Mouse (Mus musculus): ENCODE data around the gene Pim3. TPM values are rescaled to one million over a fixed set of nuclear protein-coding genes. Genes with fewer than 3 reads are reported as not detected.

Pim3 gene
- total RNA-seq, 2 experiments from 2014 or later, result 35.7 to 35.9 TPM

GRCm38 (mm10) chr15:88836031-88836430 lies 26.0 kb upstream of the Pim3 start:
- intact Hi-C loops (cut with DNase I), result no loop called here
- DNase-seq (ENCODE audit: low spot score in 2 of 2), result no peak

GRCm38 (mm10) chr15:88836571-88836970 lies 25.4 kb upstream of the Pim3 start:
- DNase-seq (ENCODE audit: low spot score in 2 of 2), result no peak
- intact Hi-C loops (cut with DNase I), result no loop called here

- DNase-seq (ENCODE audit: low spot score in 2 of 2), result peak; percentile 32 to 36
- intact Hi-C loops (cut with DNase I), result no loop called here
These were observed 24.6 kb upstream of the Pim3 start for GRCm38 (mm10) chr15:88837199-88837932.

- intact Hi-C loops (cut with DNase I), result loop anchor here (1.0 kb wide), 1 partner anchor 24 kb away; the partner anchor contains the start of gene Pim3
- DNase-seq (ENCODE audit: low spot score in 2 of 2), result no peak
These were observed 24.0 kb upstream of the Pim3 start for GRCm38 (mm10) chr15:88837977-88838376.

GRCm38 (mm10) chr15:88839271-88839670 lies 22.7 kb upstream of the Pim3 start:
- peak; percentile 65 to 82 for DNase-seq (ENCODE audit: low spot score in 2 of 2)
- intact Hi-C loops (cut with DNase I), result no loop called here

- intact Hi-C loops (cut with DNase I), result no loop called here
- no peak for DNase-seq (ENCODE audit: low spot score in 2 of 2)
These were observed 21.9 kb upstream of the Pim3 start for GRCm38 (mm10) chr15:88840126-88840525.

- intact Hi-C loops (cut with DNase I), result no loop called here
- DNase-seq (ENCODE audit: low spot score in 2 of 2), result no peak
These were observed 20.8 kb upstream of the Pim3 start for GRCm38 (mm10) chr15:88841160-88841559.

- intact Hi-C loops (cut with DNase I), result no loop called here
- no peak for DNase-seq (ENCODE audit: low spot score in 2 of 2)
These were observed 20.2 kb upstream of the Pim3 start for GRCm38 (mm10) chr15:88841580-88842299.

- intact Hi-C loops (cut with DNase I), result no loop called here
- DNase-seq (ENCODE audit: low spot score in 2 of 2), result no peak
These were observed 19.7 kb upstream of the Pim3 start for GRCm38 (mm10) chr15:88842300-88842673.

GRCm38 (mm10) chr15:88843486-88844097 lies 18.4 kb upstream of the Pim3 start:
- peak in 1 of 2 experiments; percentile 60 for DNase-seq (ENCODE audit: low spot score in 2 of 2)
- intact Hi-C loops (cut with DNase I), result no loop called here

GRCm38 (mm10) chr15:88844966-88845365 lies 17.0 kb upstream of the Pim3 start:
- intact Hi-C loops (cut with DNase I), result no loop called here
- DNase-seq (ENCODE audit: low spot score in 2 of 2), result no peak

GRCm38 (mm10) chr15:88848661-88849060 lies 13.3 kb upstream of the Pim3 start:
- no peak for DNase-seq (ENCODE audit: low spot score in 2 of 2)
- intact Hi-C loops (cut with DNase I), result no loop called here

- no peak for DNase-seq (ENCODE audit: low spot score in 2 of 2)
- intact Hi-C loops (cut with DNase I), result no loop called here
These were observed 12.4 kb upstream of the Pim3 start for GRCm38 (mm10) chr15:88849621-88850020.

- DNase-seq (ENCODE audit: low spot score in 2 of 2), result peak; percentile 80 to 81
- intact Hi-C loops (cut with DNase I), result no loop called here
These were observed 11.7 kb upstream of the Pim3 start for GRCm38 (mm10) chr15:88850146-88850826.

- intact Hi-C loops (cut with DNase I), result no loop called here
- DNase-seq (ENCODE audit: low spot score in 2 of 2), result no peak
These were observed 10.9 kb upstream of the Pim3 start for GRCm38 (mm10) chr15:88851076-88851475.

- no peak for DNase-seq (ENCODE audit: low spot score in 2 of 2)
- intact Hi-C loops (cut with DNase I), result no loop called here
These were observed 10.4 kb upstream of the Pim3 start for GRCm38 (mm10) chr15:88851507-88852149.

GRCm38 (mm10) chr15:88853106-88853505 lies 8.9 kb upstream of the Pim3 start:
- intact Hi-C loops (cut with DNase I), result no loop called here
- DNase-seq (ENCODE audit: low spot score in 2 of 2), result no peak

- intact Hi-C loops (cut with DNase I), result no loop called here
- no peak for DNase-seq (ENCODE audit: low spot score in 2 of 2)
These were observed 7.6 kb upstream of the Pim3 start for GRCm38 (mm10) chr15:88854119-88854968.

Measured in left cerebral cortex, postnatal 25 days (tissue).